Mouse (Mus musculus) limb, embryonic 14.5 days (tissue): ENCODE data around the gene Fhl3. TPM values are rescaled to one million over a fixed set of nuclear protein-coding genes. Genes with fewer than 3 reads are reported as not detected.
A peak's percentile ranks its signal among the peaks of the same experiment; 100 is the strongest.
"Not testable (repeated sequence)": the region's sequence is repeated elsewhere in the genome, so short reads cannot be mapped to it uniquely, and the experiment has no call there.

Source experiments
- ATAC-seq: fragments of 200-750 bp; cut with Nextera tagmentation; 2 replicates; pipeline ENCODE4 v1.8.0; 2017; ENCODE audit warnings: low read depth, moderate number of reproducible peaks, moderate TSS enrichment; ENCODE audit not compliant: low FRiP score
- DNase-seq: peaks from one replicate; pipeline ENCODE4 v3.0.0-alpha.2; 2015; ENCODE audit warnings: low spot score
- H3K27ac ChIP-seq: fragments of 300-500 bp; sonication (generic); replicated peaks from 2 replicates; pipeline ENCODE4 v1.5.1; 2014; ENCODE audit warnings: low read depth, mild to moderate bottlenecking, low read length, moderate library complexity, mixed read lengths
- H3K27me3 ChIP-seq: fragments of 300-500 bp; sonication (generic); 2 replicates; pipeline ENCODE4 v1.6.1; 2014; ENCODE audit warnings: low read length, mixed read lengths; ENCODE audit not compliant: control insufficient read depth, insufficient read depth
- H3K36me3 ChIP-seq: fragments of 300-500 bp; sonication (generic); 2 replicates; pipeline ENCODE4 v1.6.1; 2014; ENCODE audit warnings: mild to moderate bottlenecking, low read length, moderate library complexity, mixed read lengths; ENCODE audit not compliant: control insufficient read depth, insufficient read depth
- H3K4me1 ChIP-seq: fragments of 300-500 bp; sonication (generic); 2 replicates; pipeline ENCODE4 v1.6.1; 2014; ENCODE audit warnings: antibody characterized with exemption, low read length, mixed read lengths; ENCODE audit not compliant: control insufficient read depth, insufficient read depth
- H3K4me2 ChIP-seq: fragments of 300-500 bp; sonication (generic); replicated peaks from 2 replicates; pipeline ENCODE4 v1.6.1; 2014; ENCODE audit warnings: low read depth, mild to moderate bottlenecking, low read length, moderate library complexity; ENCODE audit not compliant: severe bottlenecking
- H3K4me3 ChIP-seq: fragments of 300-500 bp; sonication (generic); replicated peaks from 2 replicates; pipeline ENCODE4 v1.5.1; 2014; ENCODE audit warnings: low read length
- H3K9ac ChIP-seq: fragments of 300-500 bp; sonication (generic); 2 replicates; pipeline ENCODE4 v1.6.1; 2014; ENCODE audit warnings: mild to moderate bottlenecking, low read depth, low read length, moderate library complexity; ENCODE audit not compliant: severe bottlenecking
- H3K9me3 ChIP-seq: fragments of 300-500 bp; sonication (generic); 2 replicates; pipeline ENCODE4 v1.6.1; 2016; ENCODE audit warnings: low read length; ENCODE audit not compliant: control insufficient read depth
- POLR2A ChIP-seq: fragments of 200-500 bp; IDR thresholded peaks from 2 replicates; pipeline ENCODE4 v1.8.0; 2012; ENCODE audit warnings: inconsistent platforms, mild to moderate bottlenecking, moderate library complexity, borderline replicate concordance; ENCODE audit not compliant: insufficient read depth, insufficient read length; ENCODE audit errors: extremely low read depth
- WGBS: fragments of 180-500 bp; shearing (Covaris S2); extraction: QIAGEN DNeasy Blood & Tissue Kit; methylation state at CpG from one replicate; pipeline ENCODE4 v1.1.7; 2014; 5-methylcytosine and 5-hydroxymethylcytosine counted together
- polyA plus RNA-seq, 2 experiments: library from polyadenylated mRNA; depleted of rRNA in 1 of 2; stranded (reverse) in 1 of 2; unstranded in 1 of 2; fragments of >200 nt; fragmentation: Nextera tagmentation in 1 of 2; extraction: Ambion mirVana in 1 of 2; gene quantifications; 2 replicates each; pipeline versions ENCODE4 v1.2.1 to v1.2.3; 2012 to 2014

Fhl3 gene
- polyA plus RNA-seq, 2 experiments = 18.1 to 30.6 TPM

GRCm38 (mm10) chr4:124704797-124705474, 4.4 kb downstream of the Fhl3 start:
- H3K4me1 ChIP-seq = peaks cover 56% of the 10 kb centered on the region
- peak overlapping the region; percentile 92 for H3K27ac ChIP-seq
- WGBS = 16% methylated on average over 11 of the region's 11 CpGs
- TF ChIP-seq POLR2A = no peak
- peak; percentile 53 for DNase-seq
- H3K36me3 ChIP-seq = peaks cover 21% of the 10 kb centered on the region
- H3K4me2 ChIP-seq = peak overlapping the region; percentile 75
- no peaks in the 10 kb centered on the region for H3K27me3 ChIP-seq
- H3K9ac ChIP-seq = peak overlapping the region; percentile 48
- no peak for ATAC-seq
- H3K4me3 ChIP-seq = 0 out of 2 replicates have a peak overlapping the region, but pooled peaks have one; percentile 20
- no peaks in the 10 kb centered on the region for H3K9me3 ChIP-seq

GRCm38 (mm10) chr4:124705661-124706269, 5.3 kb downstream of the Fhl3 start:
- no peak overlapping the region for H3K4me2 ChIP-seq

GRCm38 (mm10) chr4:124707381-124708199, 7.1 kb downstream of the Fhl3 start:
- 81% methylated on average over 25 of the region's 25 CpGs for WGBS
- Histone ChIP-seq H3K4me1 (peaks cover 52% of the 10 kb centered on the region), H3K36me3 (peaks cover 21% of the 10 kb centered on the region), H3K27ac (peak overlapping the region; percentile 92)
- not testable (repeated sequence) for H3K9me3 ChIP-seq, DNase-seq, H3K9ac ChIP-seq, H3K27me3 ChIP-seq, H3K4me2 ChIP-seq, H3K4me3 ChIP-seq, ATAC-seq

More at GRCm38 (mm10) chr4:124705661-124706269, 5.3 kb downstream of the Fhl3 start:
- DNase-seq = no peak
- ATAC-seq = no peak
- Histone ChIP-seq H3K4me3 (no peak overlapping the region), H3K9ac (no peak overlapping the region), H3K9me3 (no peaks in the 10 kb centered on the region), H3K27me3 (no peaks in the 10 kb centered on the region), H3K4me1 (peaks cover 60% of the 10 kb centered on the region), H3K36me3 (peaks cover 21% of the 10 kb centered on the region), H3K27ac (no peak overlapping the region)
- 86% methylated on average over 23 of the region's 23 CpGs for WGBS
- TF ChIP-seq POLR2A = no peak

- not testable (repeated sequence) for H3K9ac ChIP-seq, H3K27me3 ChIP-seq, H3K9me3 ChIP-seq, DNase-seq, ATAC-seq
- Histone ChIP-seq H3K4me1 (peaks cover 49% of the 10 kb centered on the region), H3K4me2 (peak overlapping the region; percentile 54), H3K27ac (peak overlapping the region; percentile 92), H3K4me3 (0 out of 2 replicates have a peak overlapping the region, but pooled peaks have one; percentile 29), H3K36me3 (peaks cover 21% of the 10 kb centered on the region)
- WGBS = 17% methylated on average over 1 of the region's 1 CpGs
Measured at GRCm38 (mm10) chr4:124708200-124708517, 7.7 kb downstream of the Fhl3 start.
